Mouse (Mus musculus): ENCODE measurements around the gene Hmbs. TPM values are rescaled to one million over a fixed set of nuclear protein-coding genes. Genes with fewer than 3 reads are reported as not detected.
"Not testable (repeated sequence)": the region's sequence is repeated elsewhere in the genome, so short reads cannot be mapped to it uniquely, and the experiment has no call there.

Gene Hmbs
- polyA plus RNA-seq, 1 experiment from 2014 or later, result 133 TPM

DNA sequence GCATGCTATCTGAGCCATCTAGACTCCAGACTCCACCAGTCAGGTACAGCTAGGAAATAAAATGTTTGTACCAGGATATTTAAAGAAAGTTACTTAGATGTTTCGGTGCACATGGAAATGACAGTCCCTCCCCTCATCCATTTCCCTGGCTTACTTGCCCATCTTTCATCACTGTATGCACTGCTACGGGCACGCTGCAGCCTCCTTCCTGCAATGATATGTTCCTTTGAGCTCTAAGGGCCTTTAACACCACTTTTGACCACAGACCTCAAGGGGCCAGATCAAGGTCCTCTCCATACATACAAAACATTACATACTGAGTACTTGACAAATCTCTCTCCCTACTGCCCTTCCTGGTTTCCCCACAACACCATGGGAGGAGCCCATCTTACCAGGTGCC, 7.1 kb downstream of the Hmbs start:
- Histone ChIP-seq H3K4me3 (ENCODE audit: low read length) (peak overlapping the region; percentile 99), H3K4me1 (ENCODE audit: insufficient read depth, low read length) (peaks cover 15% of the 10 kb centered on the region), H3K9ac (replicated peaks; ENCODE audit: low read length) (peak overlapping the region; percentile 60; the same call in 1 of the 2 replicates), H3K9me3 (ENCODE audit: low read length) (no peaks in the 10 kb centered on the region), H3K27me3 (ENCODE audit: insufficient read depth, low read length) (no peaks in the 10 kb centered on the region), H3K27ac (ENCODE audit: low read length) (no peak overlapping the region; the same call in 1 of the 2 replicates), H3K4me2 (replicated peaks; ENCODE audit: low read depth, low read length) (peak overlapping the region; percentile 75), H3K36me3 (ENCODE audit: insufficient read depth, low read length) (peaks cover 35% of the 10 kb centered on the region)
- no peak for ATAC-seq (ENCODE audit: low FRiP score, low TSS enrichment)
- 64% methylated on average over 3 of the region's 3 CpGs for WGBS

DNA sequence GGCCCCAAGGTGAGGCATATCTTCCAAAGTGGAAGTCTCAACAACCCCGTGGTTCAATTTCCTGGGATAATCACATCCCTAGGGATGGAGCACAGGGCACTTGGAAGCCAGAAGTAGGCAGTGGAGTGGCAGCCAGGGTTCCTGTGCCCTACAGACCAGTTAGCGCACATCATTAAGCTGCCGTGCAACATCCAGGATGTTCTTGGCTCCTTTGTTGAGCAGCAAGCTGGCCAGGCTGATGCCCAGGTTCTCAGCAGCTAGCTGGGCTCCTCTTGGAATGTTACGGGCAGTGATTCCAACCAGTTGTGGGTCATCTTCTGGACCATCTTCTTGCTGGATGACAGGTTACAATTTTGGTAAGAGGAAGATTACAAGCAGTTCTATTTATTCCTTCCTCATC, 7.5 kb downstream of the Hmbs start:
- 26% methylated on average over 4 of the region's 4 CpGs for WGBS

GRCm38 (mm10) chr9:44336093-44336406, 8.0 kb downstream of the Hmbs start:
- H3K4me3 ChIP-seq (ENCODE audit: low read length), result peak overlapping the region; percentile 99
- H3K36me3 ChIP-seq (ENCODE audit: insufficient read depth, low read length), result peaks cover 43% of the 10 kb centered on the region
- WGBS, result 1% methylated on average over 5 of the region's 5 CpGs
- peaks cover 15% of the 10 kb centered on the region for H3K4me1 ChIP-seq (ENCODE audit: insufficient read depth, low read length)
- H3K9me3 ChIP-seq (ENCODE audit: low read length), result no peaks in the 10 kb centered on the region
- peak overlapping the region; percentile 98 for H3K27ac ChIP-seq (ENCODE audit: low read length)
- H3K27me3 ChIP-seq (ENCODE audit: insufficient read depth, low read length), result no peaks in the 10 kb centered on the region
- no peak for ATAC-seq (ENCODE audit: low FRiP score, low TSS enrichment)
- H3K4me2 ChIP-seq (replicated peaks; ENCODE audit: low read depth, low read length), result peak overlapping the region; percentile 75
- H3K9ac ChIP-seq (replicated peaks; ENCODE audit: low read length), result peak overlapping the region; percentile 98

More for the DNA sequence above, 7.5 kb downstream of the Hmbs start:
- H3K36me3 ChIP-seq (ENCODE audit: insufficient read depth, low read length), result peaks cover 40% of the 10 kb centered on the region
- not testable (repeated sequence) for H3K27me3 ChIP-seq (ENCODE audit: insufficient read depth, low read length); ATAC-seq (ENCODE audit: low FRiP score, low TSS enrichment); H3K27ac ChIP-seq (ENCODE audit: low read length); H3K9me3 ChIP-seq (ENCODE audit: low read length)
- peak overlapping the region; percentile 75 for H3K4me2 ChIP-seq (replicated peaks; ENCODE audit: low read depth, low read length)
- H3K4me1 ChIP-seq (ENCODE audit: insufficient read depth, low read length), result peaks cover 15% of the 10 kb centered on the region
- H3K4me3 ChIP-seq (ENCODE audit: low read length), result peak overlapping the region; percentile 99
- peak overlapping the region; percentile 60 for H3K9ac ChIP-seq (replicated peaks; ENCODE audit: low read length)

GRCm38 (mm10) chr9:44335331-44336092, 8.5 kb downstream of the Hmbs start:
- Histone ChIP-seq H3K9ac (replicated peaks; ENCODE audit: low read length) (peak overlapping the region; percentile 98), H3K4me3 (ENCODE audit: low read length) (peak overlapping the region; percentile 99), H3K4me1 (ENCODE audit: insufficient read depth, low read length) (peaks cover 15% of the 10 kb centered on the region), H3K27ac (ENCODE audit: low read length) (peak overlapping the region; percentile 98), H3K4me2 (replicated peaks; ENCODE audit: low read depth, low read length) (peak overlapping the region; percentile 75), H3K9me3 (ENCODE audit: low read length) (no peaks in the 10 kb centered on the region), H3K36me3 (ENCODE audit: insufficient read depth, low read length) (peaks cover 47% of the 10 kb centered on the region), H3K27me3 (ENCODE audit: insufficient read depth, low read length) (no peaks in the 10 kb centered on the region)
- ATAC-seq (ENCODE audit: low FRiP score, low TSS enrichment), result no peak; the same call in 1 of the 2 replicates
- under 1% methylated on average over 50 of the region's 50 CpGs for WGBS

DNA sequence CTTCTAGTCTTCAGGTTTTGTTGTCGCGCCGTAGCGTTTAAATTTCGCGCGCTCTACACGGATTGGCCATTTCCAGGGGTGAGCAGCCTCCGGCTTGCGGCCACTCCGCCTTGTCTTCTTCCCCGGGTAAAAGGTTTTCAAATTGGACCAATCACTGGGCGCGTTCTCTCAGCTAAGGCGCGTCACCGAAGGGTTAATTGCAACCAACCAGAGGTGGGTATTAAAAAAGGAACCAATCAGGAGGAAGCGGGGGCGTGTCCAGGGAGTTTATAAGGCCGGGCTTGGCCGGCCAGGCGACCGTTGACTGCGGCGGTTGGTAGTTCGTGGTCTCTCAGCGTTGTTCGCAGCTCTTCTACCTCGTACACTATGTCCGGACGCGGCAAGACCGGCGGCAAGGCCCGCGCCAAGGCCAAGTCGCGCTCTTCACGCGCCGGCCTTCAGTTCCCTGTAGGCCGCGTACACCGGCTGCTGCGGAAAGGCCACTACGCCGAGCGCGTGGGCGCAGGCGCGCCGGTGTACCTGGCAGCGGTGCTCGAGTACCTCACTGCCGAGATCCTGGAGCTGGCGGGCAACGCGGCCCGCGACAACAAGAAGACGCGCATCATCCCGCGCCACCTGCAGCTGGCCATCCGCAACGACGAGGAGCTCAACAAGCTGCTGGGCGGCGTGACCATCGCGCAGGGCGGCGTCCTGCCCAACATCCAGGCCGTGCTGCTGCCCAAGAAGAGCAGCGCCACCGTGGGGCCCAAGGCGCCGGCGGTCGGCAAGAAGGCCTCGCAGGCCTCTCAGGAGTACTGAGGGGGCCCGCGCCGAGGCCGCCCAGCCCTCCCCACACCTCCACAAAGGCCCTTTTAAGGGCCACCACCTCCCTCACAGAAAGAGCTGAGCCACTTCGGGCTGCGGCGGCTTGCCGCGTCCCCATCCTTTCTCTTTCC, 9.4 kb downstream of the Hmbs start, which contains the start of gene H2afx:
TSS of gene H2afx (plus strand) at position 299 of the 935 bp plus-strand sequence.
- Histone ChIP-seq H3K9me3 (ENCODE audit: low read length) (no peaks in the 10 kb centered on the region), H3K27ac (ENCODE audit: low read length) (peak within 1 kb of the TSS; percentile 98), H3K36me3 (ENCODE audit: insufficient read depth, low read length) (peaks cover 53% of the 10 kb centered on the region), H3K4me1 (ENCODE audit: insufficient read depth, low read length) (peaks cover 15% of the 10 kb centered on the region), H3K4me2 (replicated peaks; ENCODE audit: low read depth, low read length) (peak within 1 kb of the TSS; percentile 75), H3K4me3 (ENCODE audit: low read length) (peak within 1 kb of the TSS; percentile 99), H3K27me3 (ENCODE audit: insufficient read depth, low read length) (no peaks in the 10 kb centered on the region), H3K9ac (replicated peaks; ENCODE audit: low read length) (peak within 1 kb of the TSS; percentile 98)
- WGBS, result under 1% methylated on average over 90 of the region's 91 CpGs
- ATAC-seq (ENCODE audit: low FRiP score, low TSS enrichment), result peak; percentile 97

- H3K4me2 ChIP-seq (replicated peaks; ENCODE audit: low read depth, low read length), result no peak overlapping the region
- no peak for ATAC-seq (ENCODE audit: low FRiP score, low TSS enrichment)
- 95% methylated on average over 13 of the region's 13 CpGs for WGBS
- peaks cover 56% of the 10 kb centered on the region for H3K36me3 ChIP-seq (ENCODE audit: insufficient read depth, low read length)
- H3K9ac ChIP-seq (replicated peaks; ENCODE audit: low read length), result no peak overlapping the region
- no peaks in the 10 kb centered on the region for H3K27me3 ChIP-seq (ENCODE audit: insufficient read depth, low read length)
- no peak overlapping the region for H3K4me3 ChIP-seq (ENCODE audit: low read length)
- no peaks in the 10 kb centered on the region for H3K9me3 ChIP-seq (ENCODE audit: low read length)
- H3K27ac ChIP-seq (ENCODE audit: low read length), result no peak overlapping the region
- peaks cover 17% of the 10 kb centered on the region for H3K4me1 ChIP-seq (ENCODE audit: insufficient read depth, low read length)
These were observed 10.9 kb downstream of the Hmbs start for GRCm38 (mm10) chr9:44332918-44333638.

DNA sequence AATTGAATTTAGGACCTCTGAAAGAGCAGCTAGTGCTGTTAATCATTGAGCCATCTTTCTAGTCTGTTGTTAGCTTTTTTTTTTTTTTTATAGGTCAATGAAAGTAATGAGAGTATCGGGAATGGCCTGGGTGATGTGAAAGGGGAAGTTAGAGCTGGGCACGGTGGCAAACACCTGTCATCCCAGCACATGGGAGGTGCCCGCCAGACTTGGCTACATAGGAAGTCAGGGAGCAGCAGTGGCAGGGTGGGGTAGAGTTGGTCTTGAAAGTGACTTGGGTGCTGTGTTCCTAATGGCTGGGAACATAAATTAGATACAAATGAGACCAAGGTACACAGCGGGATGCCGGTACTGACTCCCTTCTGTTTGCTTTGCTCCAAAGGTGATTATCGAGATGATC, 13.3 kb downstream of the Hmbs start:
- H3K4me3 ChIP-seq (ENCODE audit: low read length), result no peak overlapping the region
- H3K4me1 ChIP-seq (ENCODE audit: insufficient read depth, low read length), result peaks cover 10% of the 10 kb centered on the region
- H3K9ac ChIP-seq (replicated peaks; ENCODE audit: low read length), result no peak overlapping the region
- no peaks in the 10 kb centered on the region for H3K27me3 ChIP-seq (ENCODE audit: insufficient read depth, low read length)
- H3K36me3 ChIP-seq (ENCODE audit: insufficient read depth, low read length), result peaks cover 50% of the 10 kb centered on the region
- no peak for ATAC-seq (ENCODE audit: low FRiP score, low TSS enrichment)
- no peak overlapping the region for H3K27ac ChIP-seq (ENCODE audit: low read length)
- H3K4me2 ChIP-seq (replicated peaks; ENCODE audit: low read depth, low read length), result no peak overlapping the region
- 90% methylated on average over 6 of the region's 6 CpGs for WGBS
- no peaks in the 10 kb centered on the region for H3K9me3 ChIP-seq (ENCODE audit: low read length)

- peaks cover 12% of the 10 kb centered on the region for H3K4me1 ChIP-seq (ENCODE audit: insufficient read depth, low read length)
- peak overlapping the region; percentile 94 for H3K9ac ChIP-seq (replicated peaks; ENCODE audit: low read length)
- no peaks in the 10 kb centered on the region for H3K9me3 ChIP-seq (ENCODE audit: low read length)
- H3K4me3 ChIP-seq (ENCODE audit: low read length), result peak overlapping the region; percentile 73
- no peak for ATAC-seq (ENCODE audit: low FRiP score, low TSS enrichment)
- no peaks in the 10 kb centered on the region for H3K27me3 ChIP-seq (ENCODE audit: insufficient read depth, low read length)
- peak overlapping the region; percentile 97; the same call in 1 of the 2 replicates for H3K27ac ChIP-seq (ENCODE audit: low read length)
- peaks cover 39% of the 10 kb centered on the region for H3K36me3 ChIP-seq (ENCODE audit: insufficient read depth, low read length)
- H3K4me2 ChIP-seq (replicated peaks; ENCODE audit: low read depth, low read length), result peak overlapping the region; percentile 90
- WGBS, result 86% methylated on average over 5 of the region's 5 CpGs
These were observed 16.1 kb downstream of the Hmbs start for GRCm38 (mm10) chr9:44327926-44328325.

DNA sequence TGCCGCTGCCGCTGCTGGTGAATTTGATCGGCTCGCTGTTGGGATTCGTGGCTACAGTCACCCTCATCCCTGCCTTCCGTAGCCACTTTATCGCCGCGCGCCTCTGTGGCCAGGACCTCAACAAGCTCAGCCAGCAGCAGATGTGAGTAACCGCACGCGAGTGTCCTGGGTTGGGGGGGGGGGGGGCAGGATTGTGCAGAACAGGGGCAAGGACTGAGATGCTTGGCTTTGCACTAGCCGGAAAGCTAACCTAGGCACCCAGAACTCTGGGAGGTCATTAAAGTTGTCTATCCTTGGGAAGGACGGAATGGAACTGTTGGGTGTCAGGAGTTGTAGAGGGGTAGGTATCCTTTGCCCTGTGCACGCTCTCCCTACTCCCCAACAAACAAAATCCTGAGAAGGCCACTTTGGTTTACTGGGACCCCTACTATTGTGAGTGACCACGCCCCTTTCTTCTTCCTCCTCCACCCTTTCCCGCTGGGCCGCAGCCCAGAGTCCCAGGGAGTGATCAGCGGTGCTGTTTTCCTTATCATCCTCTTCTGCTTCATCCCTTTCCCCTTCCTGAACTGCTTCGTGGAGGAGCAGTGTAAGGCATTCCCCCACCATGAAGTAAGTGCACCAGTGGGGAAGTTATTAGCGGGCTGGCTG, 16.8 kb downstream of the Hmbs start:
- Histone ChIP-seq H3K4me1 (ENCODE audit: insufficient read depth, low read length) (peaks cover 12% of the 10 kb centered on the region), H3K9me3 (ENCODE audit: low read length) (no peaks in the 10 kb centered on the region), H3K36me3 (ENCODE audit: insufficient read depth, low read length) (peaks cover 31% of the 10 kb centered on the region), H3K4me2 (replicated peaks; ENCODE audit: low read depth, low read length) (peak overlapping the region; percentile 90), H3K27me3 (ENCODE audit: insufficient read depth, low read length) (no peaks in the 10 kb centered on the region), H3K9ac (replicated peaks; ENCODE audit: low read length) (peak overlapping the region; percentile 94), H3K4me3 (ENCODE audit: low read length) (peak overlapping the region; percentile 73), H3K27ac (ENCODE audit: low read length) (peak overlapping the region; percentile 97)
- ATAC-seq (ENCODE audit: low FRiP score, low TSS enrichment), result peak; percentile 62
- 1% methylated on average over 22 of the region's 22 CpGs for WGBS

All from kidney, embryonic 16.5 days (tissue).